Mouse (Mus musculus): Measurements from ENCODE around the gene Carhsp1.

Gene Carhsp1

GRCm38 (mm10) chr16:8675559-8675958, 3.6 kb upstream of the Carhsp1 start:
- DNase-seq (ENCODE audit: low read depth, low spot score) = no peak

GRCm38 (mm10) chr16:8674165-8674564, 2.2 kb upstream of the Carhsp1 start:
- peak; percentile 67 for DNase-seq (ENCODE audit: low read depth, low spot score)

GRCm38 (mm10) chr16:8673343-8673742, 1.4 kb upstream of the Carhsp1 start:
- DNase-seq (ENCODE audit: low read depth, low spot score) = no peak

GRCm38 (mm10) chr16:8672811-8673210, 856 bp upstream of the Carhsp1 start:
- no peak for DNase-seq (ENCODE audit: low read depth, low spot score)

GRCm38 (mm10) chr16:8672350-8672687, 364 bp upstream of the Carhsp1 start:
- DNase-seq (ENCODE audit: low read depth, low spot score) = no peak

- no peak for DNase-seq (ENCODE audit: low read depth, low spot score)
These were observed 1.6 kb downstream of the Carhsp1 start for GRCm38 (mm10) chr16:8670041-8671035.

GRCm38 (mm10) chr16:8669432-8669831, 2.5 kb downstream of the Carhsp1 start:
- no peak for DNase-seq (ENCODE audit: low read depth, low spot score)

- DNase-seq (ENCODE audit: low read depth, low spot score) = no peak
These were observed 3.6 kb downstream of the Carhsp1 start for GRCm38 (mm10) chr16:8668386-8668785.

GRCm38 (mm10) chr16:8667814-8668213, 4.1 kb downstream of the Carhsp1 start:
- DNase-seq (ENCODE audit: low read depth, low spot score) = no peak

GRCm38 (mm10) chr16:8667261-8667660, 4.7 kb downstream of the Carhsp1 start:
- DNase-seq (ENCODE audit: low read depth, low spot score) = no peak

- no peak for DNase-seq (ENCODE audit: low read depth, low spot score)
These were observed 5.5 kb downstream of the Carhsp1 start for GRCm38 (mm10) chr16:8666452-8666851.

GRCm38 (mm10) chr16:8665367-8665766, 6.6 kb downstream of the Carhsp1 start:
- DNase-seq (ENCODE audit: low read depth, low spot score) = no peak

- no peak for DNase-seq (ENCODE audit: low read depth, low spot score)
These were observed 8.1 kb downstream of the Carhsp1 start for GRCm38 (mm10) chr16:8663606-8664539.

GRCm38 (mm10) chr16:8663022-8663421, 8.9 kb downstream of the Carhsp1 start:
- no peak for DNase-seq (ENCODE audit: low read depth, low spot score)

GRCm38 (mm10) chr16:8658764-8659163, 13.2 kb downstream of the Carhsp1 start:
- DNase-seq (ENCODE audit: low read depth, low spot score) = no peak

- DNase-seq (ENCODE audit: low read depth, low spot score) = no peak
These were observed 13.6 kb downstream of the Carhsp1 start for GRCm38 (mm10) chr16:8658349-8658748.

GRCm38 (mm10) chr16:8656256-8656655, 15.7 kb downstream of the Carhsp1 start:
- no peak for DNase-seq (ENCODE audit: low read depth, low spot score)

GRCm38 (mm10) chr16:8655599-8655998, 16.4 kb downstream of the Carhsp1 start:
- no peak for DNase-seq (ENCODE audit: low read depth, low spot score)

GRCm38 (mm10) chr16:8655108-8655507, 16.8 kb downstream of the Carhsp1 start:
- no peak for DNase-seq (ENCODE audit: low read depth, low spot score)

GRCm38 (mm10) chr16:8650007-8650406, 21.9 kb downstream of the Carhsp1 start:
- no peak for DNase-seq (ENCODE audit: low read depth, low spot score)

- DNase-seq (ENCODE audit: low read depth, low spot score) = no peak
These were observed 26.4 kb downstream of the Carhsp1 start for GRCm38 (mm10) chr16:8645546-8645945.

GRCm38 (mm10) chr16:8643855-8644254, 28.1 kb downstream of the Carhsp1 start:
- DNase-seq (ENCODE audit: low read depth, low spot score) = no peak
